13 mouse cellular contexts compared by ENCODE assay signal in the genomic region with DNA sequence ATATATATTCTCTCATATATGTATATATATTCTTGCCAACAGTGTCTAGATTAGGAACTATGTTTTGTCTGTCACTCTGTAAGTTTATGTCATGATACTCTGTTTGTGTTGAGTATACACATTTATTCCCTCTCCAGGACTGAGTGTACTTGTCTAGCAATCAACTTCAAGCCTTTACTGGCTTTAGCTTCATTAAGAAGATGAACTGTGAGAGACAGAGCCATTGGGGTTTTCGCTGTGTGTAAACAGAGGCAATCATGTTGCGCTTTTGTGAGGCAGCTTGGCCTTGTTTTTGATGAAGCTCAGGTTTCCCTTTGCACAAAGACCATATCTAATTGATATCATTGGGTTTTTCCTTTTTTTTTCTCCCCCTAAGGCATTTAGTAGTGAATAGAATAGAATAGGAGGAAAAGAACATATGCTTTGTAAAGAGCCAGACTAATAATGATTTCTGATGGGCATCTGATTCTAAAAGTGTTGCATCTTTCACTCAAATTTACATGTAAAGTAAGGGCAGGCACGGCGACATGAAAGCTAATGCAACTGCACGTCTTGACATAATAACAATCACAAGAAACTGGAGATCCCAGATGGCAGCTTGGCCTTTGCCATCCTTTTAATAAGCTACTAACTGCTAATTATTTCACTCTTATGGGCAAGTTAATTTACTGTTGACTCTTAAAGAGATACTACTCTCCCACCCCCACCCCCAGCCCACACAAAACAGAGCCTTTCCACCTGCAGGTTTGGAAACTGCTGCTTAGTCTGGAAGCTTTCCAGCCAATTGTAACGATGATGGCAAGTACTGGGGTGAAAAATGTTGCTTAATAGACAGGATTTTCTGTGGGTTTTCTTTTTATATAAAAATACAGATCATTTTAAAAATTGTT.
DNase-seq lines count a peak whose midpoint lies in the region; ATAC-seq and TF ChIP-seq lines count a peak whose summit lies in the region.
"Had no signal": no experiment of that assay in that cellular context is flagged by ENCODE, and none has a peak within 500 bp of the region (broad histone marks: within the 10 kb centered on the region; RNA-seq: fewer than 3 reads in every experiment).

No protein-coding gene starts in this region.

- peak; percentile 52 for ATAC-seq in midbrain, embryonic 11.5 days (ENCODE audit: low FRiP score)
- peak; percentile 72 for ATAC-seq in forebrain, postnatal 0 days
- ATAC-seq in midbrain, embryonic 15.5 days (replicated peaks), result peak; percentile 78
- no peak for ATAC-seq in activated CD4-positive, CD25-positive, alpha-beta regulatory T cell, adult 4 months
- ATAC-seq: liver, embryonic 12.5 days had no signal

- H3K4me3 ChIP-seq in midbrain, embryonic 11.5 days (ENCODE audit: low read depth, low read length), result no peak overlapping the region
- no peak overlapping the region for H3K4me3 ChIP-seq in midbrain, embryonic 10.5 days
- no peak overlapping the region for H3K4me3 ChIP-seq in forebrain, postnatal 0 days (ENCODE audit: low read depth, low read length)
- H3K4me3 ChIP-seq in midbrain, embryonic 15.5 days, result no peak overlapping the region
- H3K4me3 ChIP-seq in gastrocnemius, adult 2 months, result no peak overlapping the region
- H3K4me3 ChIP-seq: liver, embryonic 12.5 days; megakaryocyte, embryonic 14.5 days had no signal

- no peaks in the 10 kb centered on the region for H3K27me3 ChIP-seq in midbrain, embryonic 11.5 days (ENCODE audit: control insufficient read depth, insufficient read depth, low read length)
- H3K27me3 ChIP-seq in midbrain, embryonic 10.5 days (ENCODE audit: low read depth, poor library complexity, severe bottlenecking), result no peaks in the 10 kb centered on the region
- H3K27me3 ChIP-seq in forebrain, postnatal 0 days (ENCODE audit: insufficient read depth, low read length), result no peaks in the 10 kb centered on the region
- no peaks in the 10 kb centered on the region for H3K27me3 ChIP-seq in midbrain, embryonic 15.5 days (replicated peaks)
- H3K27me3 ChIP-seq: liver, embryonic 12.5 days; megakaryocyte, embryonic 14.5 days had no signal

- no peaks in the 10 kb centered on the region for H3K36me3 ChIP-seq in midbrain, embryonic 11.5 days (ENCODE audit: control insufficient read depth, insufficient read depth, low read length)
- H3K36me3 ChIP-seq in midbrain, embryonic 10.5 days, result no peaks in the 10 kb centered on the region
- no peaks in the 10 kb centered on the region for H3K36me3 ChIP-seq in forebrain, postnatal 0 days (ENCODE audit: insufficient read depth)
- H3K36me3 ChIP-seq in midbrain, embryonic 15.5 days (replicated peaks), result no peaks in the 10 kb centered on the region
- H3K36me3 ChIP-seq: liver, embryonic 12.5 days had no signal

- H3K27ac ChIP-seq in midbrain, embryonic 11.5 days (ENCODE audit: low read depth, low read length), result no peak overlapping the region
- no peak overlapping the region for H3K27ac ChIP-seq in midbrain, embryonic 10.5 days (replicated peaks)
- H3K27ac ChIP-seq in forebrain, postnatal 0 days (ENCODE audit: low read depth, low read length), result peak overlapping the region; percentile 73
- H3K27ac ChIP-seq in midbrain, embryonic 15.5 days, result peak overlapping the region; percentile 63
- no peak overlapping the region for H3K27ac ChIP-seq in gastrocnemius, adult 2 months
- H3K27ac ChIP-seq: liver, embryonic 12.5 days had no signal

- H3K4me1 ChIP-seq in midbrain, embryonic 11.5 days (ENCODE audit: control insufficient read depth, insufficient read depth, low read length), result peaks cover 9% of the 10 kb centered on the region
- H3K4me1 ChIP-seq in midbrain, embryonic 10.5 days, result peaks cover 23% of the 10 kb centered on the region
- peaks cover 5% of the 10 kb centered on the region; the same call in 1 of the 2 replicates for H3K4me1 ChIP-seq in forebrain, postnatal 0 days (ENCODE audit: insufficient read depth)
- peaks cover 13% of the 10 kb centered on the region for H3K4me1 ChIP-seq in midbrain, embryonic 15.5 days
- H3K4me1 ChIP-seq: liver, embryonic 12.5 days; megakaryocyte, embryonic 14.5 days had no signal

- intact Hi-C loops in gastrocnemius, adult 2 months (cut with DNase I), result no loop called here

- no peak for TF ChIP-seq CTCF in forebrain, postnatal 0 days (IDR thresholded peaks at IDR 0.05; ENCODE audit: low read depth)
- no peak for TF ChIP-seq CTCF in gastrocnemius, adult 2 months (IDR thresholded peaks at IDR 0.05)

- H3K4me2 ChIP-seq in midbrain, embryonic 11.5 days, result no peak overlapping the region
- H3K4me2 ChIP-seq in forebrain, postnatal 0 days (ENCODE audit: low read depth), result no peak overlapping the region
- H3K4me2 ChIP-seq in midbrain, embryonic 15.5 days, result no peak overlapping the region
- H3K4me2 ChIP-seq: liver, embryonic 12.5 days had no signal

- 51% methylated on average over 6 of the region's 6 CpGs for WGBS in midbrain, embryonic 11.5 days
- 62% methylated on average over 6 of the region's 6 CpGs for WGBS in midbrain, embryonic 10.5 days
- 13% methylated on average over 6 of the region's 6 CpGs for WGBS in forebrain, postnatal 0 days
- WGBS in midbrain, embryonic 15.5 days, result 19% methylated on average over 6 of the region's 6 CpGs

- no peak overlapping the region for H3K9ac ChIP-seq in midbrain, embryonic 11.5 days (ENCODE audit: low read length)
- no peak overlapping the region for H3K9ac ChIP-seq in forebrain, postnatal 0 days
- no peak overlapping the region for H3K9ac ChIP-seq in midbrain, embryonic 15.5 days
- H3K9ac ChIP-seq: liver, embryonic 12.5 days had no signal

- no peaks in the 10 kb centered on the region for H3K9me3 ChIP-seq in midbrain, embryonic 11.5 days (ENCODE audit: control insufficient read depth, low read length)
- H3K9me3 ChIP-seq in midbrain, embryonic 10.5 days (replicated peaks), result no peaks in the 10 kb centered on the region
- no peaks in the 10 kb centered on the region for H3K9me3 ChIP-seq in forebrain, postnatal 0 days (ENCODE audit: low read length)
- H3K9me3 ChIP-seq in midbrain, embryonic 15.5 days, result no peaks in the 10 kb centered on the region
- H3K9me3 ChIP-seq: liver, embryonic 12.5 days; megakaryocyte, embryonic 14.5 days had no signal

- DNase-seq in midbrain, embryonic 11.5 days (ENCODE audit: low spot score, missing footprints), result no peak
- DNase-seq in midbrain, embryonic 10.5 days (ENCODE audit: low spot score), result no peak
- DNase-seq in forebrain, postnatal 0 days, result peak; percentile 73
- DNase-seq in gastrocnemius, adult 2 months, result no peak
- DNase-seq in right cerebral cortex, postnatal 25 days, result no peak
- DNase-seq: cerebellum, adult 8-10 months; gastrocnemius, postnatal 14 days; right cerebral cortex, postnatal 4 days; thymus, postnatal 14 days had no signal

Comparison
In these comparisons a context has a peak if more than half of its experiments do, and no peak if none do; other contexts are left out.
1. H3K27ac ChIP-seq: peak in forebrain, postnatal 0 days (single experiment) and midbrain, embryonic 15.5 days (single experiment); none in midbrain, embryonic 11.5 days (single experiment), midbrain, embryonic 10.5 days (single experiment) and gastrocnemius, adult 2 months (single experiment).